9 mouse cellular contexts compared by ENCODE assay signal in the genomic region with DNA sequence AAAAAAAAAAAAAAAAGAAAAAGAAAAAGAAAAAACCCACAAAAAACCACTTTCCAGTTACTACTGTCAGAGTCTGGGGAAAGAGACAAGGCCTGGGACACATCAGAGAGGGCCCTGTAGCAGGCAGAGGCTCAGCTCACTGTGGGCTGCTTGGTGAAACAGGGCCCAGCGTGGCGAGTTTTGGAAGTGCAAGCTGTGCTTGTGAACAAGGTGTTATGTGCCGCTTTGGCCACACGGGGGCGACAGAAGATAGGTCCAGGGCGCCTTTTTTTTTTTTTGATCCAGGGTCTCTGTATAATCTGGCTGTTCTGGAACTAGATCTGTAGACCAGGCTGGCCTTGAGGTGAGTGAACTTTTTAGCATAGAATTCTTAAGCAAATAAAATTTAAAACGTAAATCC. TPM values are rescaled to one million over a fixed set of nuclear protein-coding genes. Genes with fewer than 3 reads are reported as not detected.
A peak's percentile ranks its signal among the peaks of the same experiment; 100 is the strongest.
DNase-seq lines count a peak whose midpoint lies in the region; ATAC-seq and TF ChIP-seq lines count a peak whose summit lies in the region.
"Had no signal": no experiment of that assay in that cellular context is flagged by ENCODE, and none has a peak within 500 bp of the region (broad histone marks: within the 10 kb centered on the region; RNA-seq: fewer than 3 reads in every experiment).

No protein-coding gene starts in this region.

- peaks cover under 1% of the 10 kb centered on the region for H3K36me3 ChIP-seq in forebrain, embryonic 11.5 days (ENCODE audit: control insufficient read depth, insufficient read depth, low read length)
- peaks cover 19% of the 10 kb centered on the region for H3K36me3 ChIP-seq in forebrain, embryonic 12.5 days (replicated peaks)
- peaks cover 18% of the 10 kb centered on the region for H3K36me3 ChIP-seq in midbrain, embryonic 13.5 days
- H3K36me3 ChIP-seq in spleen, adult 2 months (ENCODE audit: control insufficient read depth, insufficient read depth, low read length), result peaks cover 1% of the 10 kb centered on the region

- TF ChIP-seq CTCF in brain, embryonic 14.5 days (IDR thresholded peaks at IDR 0.05; ENCODE audit: borderline replicate concordance, extremely low read depth, insufficient read depth, insufficient read length), result peak; percentile 99
- TF ChIP-seq CTCF in spleen, adult 2 months (IDR thresholded peaks at IDR 0.05; ENCODE audit: extremely low read depth, insufficient read depth, insufficient read length, insufficient replicate concordance), result peak; percentile 95

- H3K4me3 ChIP-seq in forebrain, embryonic 11.5 days (ENCODE audit: low read depth, low read length), result no peak overlapping the region
- H3K4me3 ChIP-seq in forebrain, embryonic 12.5 days (replicated peaks), result no peak overlapping the region
- no peak overlapping the region for H3K4me3 ChIP-seq in midbrain, embryonic 13.5 days (replicated peaks)
- no peak overlapping the region for H3K4me3 ChIP-seq in spleen, adult 2 months (ENCODE audit: extremely low read depth, insufficient read depth, insufficient read length)

- H3K4me1 ChIP-seq in forebrain, embryonic 11.5 days (replicated peaks; ENCODE audit: control insufficient read depth, insufficient read depth, low read length), result peaks cover 2% of the 10 kb centered on the region; the same call in 1 of the 2 replicates
- peaks cover 17% of the 10 kb centered on the region for H3K4me1 ChIP-seq in forebrain, embryonic 12.5 days
- H3K4me1 ChIP-seq in midbrain, embryonic 13.5 days (replicated peaks), result peaks cover 18% of the 10 kb centered on the region
- no peaks in the 10 kb centered on the region for H3K4me1 ChIP-seq in spleen, adult 2 months (ENCODE audit: control insufficient read depth, insufficient read depth, insufficient read length)

- DNase-seq in forebrain, embryonic 11.5 days (ENCODE audit: low spot score), result peak; percentile 97
- peak; percentile 97 for DNase-seq in brain, embryonic 14.5 days (ENCODE audit: low read depth)
- DNase-seq in fibroblast of lung, adult 2 months (ENCODE audit: low read depth), result peak; percentile 65
- peak; percentile 95 to 97 for DNase-seq in left cerebral cortex, postnatal 14 days (ENCODE audit: low spot score in 2 of 2)
- peak; percentile 86 to 87 for DNase-seq in spleen, adult 2 months (ENCODE audit: low read depth in 1 of 2, low spot score in 2 of 2)

- H3K27ac ChIP-seq in forebrain, embryonic 11.5 days (ENCODE audit: low read depth, low read length), result no peak overlapping the region
- H3K27ac ChIP-seq in forebrain, embryonic 12.5 days, result no peak overlapping the region
- no peak overlapping the region for H3K27ac ChIP-seq in midbrain, embryonic 13.5 days
- no peak overlapping the region for H3K27ac ChIP-seq in spleen, adult 2 months (ENCODE audit: insufficient read depth, low read length)

- intact Hi-C loops in left cerebral cortex, postnatal 14 days (cut with DNase I), result no loop called here

- H3K27me3 ChIP-seq in forebrain, embryonic 11.5 days (ENCODE audit: control insufficient read depth, insufficient read depth, low read length), result no peaks in the 10 kb centered on the region
- peaks cover 9% of the 10 kb centered on the region for H3K27me3 ChIP-seq in forebrain, embryonic 12.5 days
- peaks cover 5% of the 10 kb centered on the region; the same call in 1 of the 2 replicates for H3K27me3 ChIP-seq in midbrain, embryonic 13.5 days
- H3K27me3 ChIP-seq in spleen, adult 2 months (ENCODE audit: control insufficient read depth, insufficient read depth, low read length), result no peaks in the 10 kb centered on the region
- H3K27me3 ChIP-seq: Patski had no signal

- TF ChIP-seq POLR2A in brain, embryonic 14.5 days (IDR thresholded peaks at IDR 0.05; ENCODE audit: borderline replicate concordance, extremely low read depth, insufficient read depth, insufficient read length, poor library complexity, severe bottlenecking), result no peak
- no peak for TF ChIP-seq POLR2A in spleen, adult 2 months (IDR thresholded peaks at IDR 0.05; ENCODE audit: low read depth, low read length)

- no peak overlapping the region for H3K9ac ChIP-seq in forebrain, embryonic 11.5 days (ENCODE audit: low read length)
- H3K9ac ChIP-seq in forebrain, embryonic 12.5 days, result no peak overlapping the region
- H3K9ac ChIP-seq in midbrain, embryonic 13.5 days (replicated peaks), result no peak overlapping the region

- H3K4me2 ChIP-seq in forebrain, embryonic 11.5 days (ENCODE audit: low read depth, low read length, severe bottlenecking), result no peak overlapping the region
- no peak overlapping the region for H3K4me2 ChIP-seq in forebrain, embryonic 12.5 days
- H3K4me2 ChIP-seq in midbrain, embryonic 13.5 days (replicated peaks), result no peak overlapping the region

- 4% methylated on average over 7 of the region's 7 CpGs for WGBS in forebrain, embryonic 11.5 days
- 1% methylated on average over 7 of the region's 7 CpGs for WGBS in forebrain, embryonic 12.5 days
- 2% methylated on average over 7 of the region's 7 CpGs for WGBS in midbrain, embryonic 13.5 days
- WGBS in spleen, adult 2 months, result 2% methylated on average over 7 of the region's 7 CpGs

- ATAC-seq in forebrain, embryonic 11.5 days (replicated peaks; ENCODE audit: low FRiP score), result 0 out of 2 replicates have a peak, but pooled peaks have one; percentile 51
- ATAC-seq in forebrain, embryonic 12.5 days (ENCODE audit: low FRiP score), result no peak; the same call in 1 of the 2 replicates
- peak; percentile 78 to 80 for ATAC-seq in hematopoietic stem cell, adult 5-6 weeks (replicated peaks in 1 of 2; ENCODE audit: insufficient read depth in 1 of 2, low FRiP score in 2 of 2, low TSS enrichment in 1 of 2, low read depth in 1 of 2, poor library complexity in 2 of 2, severe bottlenecking in 2 of 2)
- ATAC-seq in midbrain, embryonic 13.5 days, result 0 out of 2 replicates have a peak, but pooled peaks have one; percentile 45
- ATAC-seq: Patski had no signal

- no peaks in the 10 kb centered on the region for H3K9me3 ChIP-seq in forebrain, embryonic 11.5 days (ENCODE audit: control insufficient read depth, low read length)
- no peaks in the 10 kb centered on the region for H3K9me3 ChIP-seq in forebrain, embryonic 12.5 days
- no peaks in the 10 kb centered on the region for H3K9me3 ChIP-seq in midbrain, embryonic 13.5 days

RNA-seq across cellular contexts. Expression of gene Mex3d, which starts 11.3 kb away (rescaled TPM):
- polyA plus RNA-seq in forebrain, embryonic 11.5 days (2014; fragmentation: Nextera tagmentation; extraction: Ambion mirVana), result 13.3 and 15.9 TPM in 2 replicates
- 17.3 and 21.3 TPM in 2 replicates for polyA plus RNA-seq in forebrain, embryonic 12.5 days (2016; fragmentation: Nextera tagmentation; extraction: Ambion mirVana)
- polyA plus RNA-seq in brain, embryonic 14.5 days (2012; rRNA removed), result 112 and 115 TPM in 2 replicates
- total RNA-seq in hematopoietic stem cell, adult 5-6 weeks (2017), result 8.8 and 9.9 TPM in 2 replicates
- 10 to 100 TPM; 19.9 to 24.1 TPM for total RNA-seq in left cerebral cortex, postnatal 14 days (2021)
- 15.9 and 18.6 TPM in 2 replicates for polyA plus RNA-seq in midbrain, embryonic 13.5 days (2015; fragmentation: Nextera tagmentation; extraction: Ambion mirVana)
- polyA plus RNA-seq in spleen, adult 2 months (2012; rRNA removed), result 13.4 and 22.6 TPM in 2 replicates

RNA-seq across cellular contexts. Expression of gene Plk5, which starts 19.9 kb away (rescaled TPM):
- polyA plus RNA-seq in forebrain, embryonic 11.5 days (2014; fragmentation: Nextera tagmentation; extraction: Ambion mirVana), result 0.36 and 0.87 TPM in 2 replicates
- polyA plus RNA-seq in forebrain, embryonic 12.5 days (2016; fragmentation: Nextera tagmentation; extraction: Ambion mirVana), result 0.23 and 0.40 TPM in 2 replicates
- 3.9 and 4.7 TPM in 2 replicates for polyA plus RNA-seq in brain, embryonic 14.5 days (2012; rRNA removed)
- total RNA-seq in hematopoietic stem cell, adult 5-6 weeks (2017), result not detected in 2 replicates
- total RNA-seq in left cerebral cortex, postnatal 14 days (2021), result 10 to 100 TPM in 1 of 2 experiments, 1 to 10 TPM in 1; 7.6 to 10.6 TPM
- polyA plus RNA-seq in midbrain, embryonic 13.5 days (2015; fragmentation: Nextera tagmentation; extraction: Ambion mirVana), result 0.96 and 1.3 TPM in 2 replicates
- polyA plus RNA-seq in spleen, adult 2 months (2012; rRNA removed), result 0.04 TPM in 1 of 2 replicates, not detected in the other

RNA-seq across cellular contexts. Expression of gene Mbd3, which starts 23.2 kb away (rescaled TPM):
- polyA plus RNA-seq in forebrain, embryonic 11.5 days (2014; fragmentation: Nextera tagmentation; extraction: Ambion mirVana), result 276 and 322 TPM in 2 replicates
- polyA plus RNA-seq in forebrain, embryonic 12.5 days (2016; fragmentation: Nextera tagmentation; extraction: Ambion mirVana), result 312 and 327 TPM in 2 replicates
- 265 and 292 TPM in 2 replicates for polyA plus RNA-seq in brain, embryonic 14.5 days (2012; rRNA removed)
- total RNA-seq in hematopoietic stem cell, adult 5-6 weeks (2017), result 40.6 and 89.6 TPM in 2 replicates
- 100 to 1,000 TPM; 122 to 134 TPM for total RNA-seq in left cerebral cortex, postnatal 14 days (2021)
- 243 and 257 TPM in 2 replicates for polyA plus RNA-seq in midbrain, embryonic 13.5 days (2015; fragmentation: Nextera tagmentation; extraction: Ambion mirVana)
- 110 and 124 TPM in 2 replicates for polyA plus RNA-seq in spleen, adult 2 months (2012; rRNA removed)

RNA-seq across cellular contexts. Expression of gene Adamtsl5, which starts 27.9 kb away (rescaled TPM):
- 0.51 and 0.76 TPM in 2 replicates for polyA plus RNA-seq in forebrain, embryonic 11.5 days (2014; fragmentation: Nextera tagmentation; extraction: Ambion mirVana)
- 0.17 and 0.55 TPM in 2 replicates for polyA plus RNA-seq in forebrain, embryonic 12.5 days (2016; fragmentation: Nextera tagmentation; extraction: Ambion mirVana)
- 1.4 and 1.5 TPM in 2 replicates for polyA plus RNA-seq in brain, embryonic 14.5 days (2012; rRNA removed)
- total RNA-seq in hematopoietic stem cell, adult 5-6 weeks (2017), result 0.25 and 0.40 TPM in 2 replicates
- total RNA-seq in left cerebral cortex, postnatal 14 days (2021), result 1 to 10 TPM; 2.0 to 4.2 TPM
- 0.39 and 0.61 TPM in 2 replicates for polyA plus RNA-seq in midbrain, embryonic 13.5 days (2015; fragmentation: Nextera tagmentation; extraction: Ambion mirVana)
- polyA plus RNA-seq in spleen, adult 2 months (2012; rRNA removed), result 8.8 and 14.3 TPM in 2 replicates

RNA-seq across cellular contexts. Expression of gene Uqcr11, which starts 30.5 kb away (rescaled TPM):
- polyA plus RNA-seq in forebrain, embryonic 11.5 days (2014; fragmentation: Nextera tagmentation; extraction: Ambion mirVana), result 430 and 504 TPM in 2 replicates
- 371 and 400 TPM in 2 replicates for polyA plus RNA-seq in forebrain, embryonic 12.5 days (2016; fragmentation: Nextera tagmentation; extraction: Ambion mirVana)
- 597 and 852 TPM in 2 replicates for polyA plus RNA-seq in brain, embryonic 14.5 days (2012; rRNA removed)
- 94.4 and 127 TPM in 2 replicates for total RNA-seq in hematopoietic stem cell, adult 5-6 weeks (2017)
- total RNA-seq in left cerebral cortex, postnatal 14 days (2021), result 100 to 1,000 TPM; 587 to 604 TPM
- polyA plus RNA-seq in midbrain, embryonic 13.5 days (2015; fragmentation: Nextera tagmentation; extraction: Ambion mirVana), result 518 and 572 TPM in 2 replicates
- polyA plus RNA-seq in spleen, adult 2 months (2012; rRNA removed), result 399 and 753 TPM in 2 replicates
